Mouse (Mus musculus) liver, embryonic 15.5 days (tissue): Measurements from ENCODE around the gene Npb. TPM values are rescaled to one million over a fixed set of nuclear protein-coding genes. Genes with fewer than 3 reads are reported as not detected.
"Not testable (repeated sequence)": the region's sequence is repeated elsewhere in the genome, so short reads cannot be mapped to it uniquely, and the experiment has no call there.

Experiments
- ATAC-seq: fragments of 200-750 bp; cut with Nextera tagmentation; 2 replicates; pipeline ENCODE4 v1.8.0; 2017; ENCODE audit warnings: moderate number of reproducible peaks, mild to moderate bottlenecking, moderate library complexity; ENCODE audit not compliant: insufficient read depth
- H3K27ac ChIP-seq: fragments of 300-500 bp; sonication (generic); replicated peaks from 2 replicates; pipeline ENCODE4 v1.5.1; 2015; ENCODE audit warnings: mild to moderate bottlenecking, inconsistent platforms
- H3K27me3 ChIP-seq: fragments of 300-500 bp; sonication (generic); 2 replicates; pipeline ENCODE4 v1.6.1; 2015; ENCODE audit warnings: mild to moderate bottlenecking, inconsistent platforms
- H3K36me3 ChIP-seq: fragments of 300-500 bp; sonication (generic); replicated peaks from 2 replicates; pipeline ENCODE4 v1.6.1; 2015; ENCODE audit warnings: moderate library complexity, mild to moderate bottlenecking, inconsistent platforms
- H3K4me1 ChIP-seq: fragments of 300-500 bp; sonication (generic); replicated peaks from 2 replicates; pipeline ENCODE4 v1.6.1; 2015; ENCODE audit warnings: inconsistent platforms
- H3K4me2 ChIP-seq: fragments of 300-500 bp; sonication (generic); 2 replicates; pipeline ENCODE4 v1.6.1; 2015; ENCODE audit warnings: moderate library complexity, mild to moderate bottlenecking, inconsistent platforms
- H3K4me3 ChIP-seq: fragments of 300-500 bp; sonication (generic); replicated peaks from 2 replicates; pipeline ENCODE4 v1.5.1; 2015; ENCODE audit warnings: mild to moderate bottlenecking, inconsistent platforms
- H3K9ac ChIP-seq: fragments of 300-500 bp; sonication (generic); 2 replicates; pipeline ENCODE4 v1.6.1; 2015; ENCODE audit warnings: moderate library complexity, mild to moderate bottlenecking, inconsistent platforms
- H3K9me3 ChIP-seq: fragments of 300-500 bp; sonication (generic); replicated peaks from 2 replicates; pipeline ENCODE4 v1.6.1; 2016; ENCODE audit warnings: inconsistent platforms
- WGBS: fragments of 180-500 bp; shearing (Covaris S2); methylation state at CpG from one replicate; pipeline ENCODE4 v1.1.7; 2015; ENCODE audit warnings: mixed read lengths; ENCODE audit not compliant: insufficient replicate concordance; 5-methylcytosine and 5-hydroxymethylcytosine counted together
- polyA plus RNA-seq: library from polyadenylated mRNA; unstranded; fragments of >200 nt; fragmentation: Nextera tagmentation; extraction: Ambion mirVana; gene quantifications from 2 replicates; pipeline ENCODE4 v1.2.1, GENCODE M21; 2015

Gene Npb
- polyA plus RNA-seq: 14.7 and 15.8 TPM in 2 replicates

DNA sequence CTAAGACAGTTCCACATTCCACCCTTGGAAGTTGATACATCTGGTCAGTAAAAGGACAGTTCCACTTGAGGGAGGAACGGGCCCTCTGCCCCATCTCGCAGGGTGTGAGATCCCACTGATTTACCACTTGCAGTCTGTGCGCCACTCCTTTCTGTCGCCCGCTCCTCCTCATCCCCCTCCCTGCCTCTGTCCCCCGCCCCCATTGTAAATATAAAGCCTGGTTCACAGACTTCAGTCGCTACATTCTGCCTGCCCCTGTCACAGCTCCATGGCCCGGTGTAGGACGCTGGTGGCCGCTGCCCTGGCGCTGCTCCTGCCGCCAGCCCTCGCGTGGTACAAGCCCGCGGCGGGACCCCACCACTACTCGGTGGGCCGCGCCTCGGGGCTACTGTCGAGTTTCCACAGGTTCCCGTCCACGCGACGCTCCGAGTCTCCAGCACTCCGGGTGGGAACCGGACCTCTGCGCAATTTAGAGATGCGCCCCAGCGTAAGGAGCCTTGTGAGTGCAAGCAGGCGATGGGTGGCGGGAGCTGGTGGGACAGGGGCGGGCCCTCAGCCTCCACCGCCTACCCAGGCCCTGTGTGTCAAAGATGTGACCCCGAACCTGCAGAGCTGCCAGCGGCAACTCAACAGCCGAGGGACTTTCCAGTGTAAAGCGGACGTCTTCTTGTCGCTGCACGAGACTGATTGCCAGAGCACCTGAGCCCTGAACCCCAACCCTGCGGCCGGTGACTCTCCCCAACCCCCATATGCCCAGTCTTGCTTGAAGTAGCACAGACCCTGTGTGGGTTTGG is at the start of gene Npb:
TSS of gene Npb (plus strand) at position 237 of the 794 bp plus-strand sequence.
- ATAC-seq: peak; percentile 16; the same call in 1 of the 2 replicates
- Histone ChIP-seq H3K36me3 (peaks cover 62% of the 10 kb centered on the region), H3K9ac (peak within 1 kb of the TSS; percentile 26; the same call in 1 of the 2 replicates), H3K27ac (peak within 1 kb of the TSS; percentile 57; the same call in 1 of the 2 replicates), H3K4me2 (peak within 1 kb of the TSS; percentile 60), H3K27me3 (peaks cover 18% of the 10 kb centered on the region), H3K4me1 (peaks cover 39% of the 10 kb centered on the region), H3K4me3 (peak within 1 kb of the TSS; percentile 38), H3K9me3 (no peaks in the 10 kb centered on the region)
- WGBS: 21% methylated on average over 45 of the region's 45 CpGs

- not testable (repeated sequence) for H3K9me3 ChIP-seq, H3K4me3 ChIP-seq, H3K4me1 ChIP-seq, ATAC-seq, H3K27ac ChIP-seq, H3K27me3 ChIP-seq, H3K4me2 ChIP-seq, H3K9ac ChIP-seq
- H3K36me3 ChIP-seq: peaks cover 49% of the 10 kb centered on the region
- 66% methylated on average over 6 of the region's 6 CpGs for WGBS
These were observed 49.4 kb upstream of the Npb start for GRCm38 (mm10) chr11:120558843-120559242.

GRCm38 (mm10) chr11:120560952-120561728 is 47.1 kb upstream of the Npb start:
- 84% methylated on average over 13 of the region's 13 CpGs for WGBS
- peaks cover 72% of the 10 kb centered on the region for H3K36me3 ChIP-seq

GRCm38 (mm10) chr11:120562949-120563348 is 45.3 kb upstream of the Npb start:
- ATAC-seq: no peak
- no peaks in the 10 kb centered on the region for H3K27me3 ChIP-seq
- peaks cover 90% of the 10 kb centered on the region for H3K36me3 ChIP-seq
- 0 out of 2 replicates have a peak, but pooled peaks cover 10% of the 10 kb centered on the region for H3K4me1 ChIP-seq
- no peak overlapping the region for H3K27ac ChIP-seq
- no peak overlapping the region for H3K4me2 ChIP-seq
- H3K9me3 ChIP-seq: no peaks in the 10 kb centered on the region
- no peak overlapping the region for H3K4me3 ChIP-seq
- WGBS: 85% methylated on average over 13 of the region's 13 CpGs
- no peak overlapping the region for H3K9ac ChIP-seq

More at GRCm38 (mm10) chr11:120560952-120561728, 47.1 kb upstream of the Npb start:
- no peaks in the 10 kb centered on the region for H3K4me1 ChIP-seq
- no peak overlapping the region for H3K4me2 ChIP-seq
- no peaks in the 10 kb centered on the region for H3K9me3 ChIP-seq
- no peak overlapping the region for H3K4me3 ChIP-seq
- no peak for ATAC-seq
- no peak overlapping the region for H3K9ac ChIP-seq
- H3K27me3 ChIP-seq: no peaks in the 10 kb centered on the region
- no peak overlapping the region for H3K27ac ChIP-seq

DNA sequence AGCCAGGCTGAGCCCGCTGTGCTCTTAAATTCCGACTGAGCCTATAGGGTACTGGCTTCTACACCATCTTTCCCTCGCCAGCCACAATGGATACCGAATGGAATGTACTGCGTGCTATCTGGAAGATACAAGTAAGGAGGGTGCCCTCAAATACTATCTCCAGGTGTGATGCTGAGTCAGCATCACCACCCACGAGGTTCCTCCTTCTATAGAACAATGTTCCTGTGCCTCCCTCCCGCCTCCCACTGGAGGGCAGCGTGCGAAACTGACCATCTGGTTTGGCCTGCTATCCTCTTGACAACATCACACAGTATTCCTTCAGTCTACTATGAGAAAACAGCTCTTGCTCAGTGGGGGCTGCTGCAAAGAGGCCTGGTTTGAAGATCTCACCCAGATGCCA is 43.2 kb upstream of the Npb start:
- Histone ChIP-seq H3K9me3 (no peaks in the 10 kb centered on the region), H3K4me2 (no peak overlapping the region), H3K9ac (no peak overlapping the region), H3K4me3 (no peak overlapping the region), H3K27me3 (no peaks in the 10 kb centered on the region), H3K4me1 (peaks cover 21% of the 10 kb centered on the region), H3K36me3 (peaks cover 96% of the 10 kb centered on the region), H3K27ac (no peak overlapping the region)
- no peak for ATAC-seq
- WGBS: 74% methylated on average over 9 of the region's 9 CpGs

- H3K4me1 ChIP-seq: peaks cover 44% of the 10 kb centered on the region
- H3K4me3 ChIP-seq: no peak overlapping the region
- H3K9ac ChIP-seq: no peak overlapping the region
- H3K36me3 ChIP-seq: peaks cover 77% of the 10 kb centered on the region
- no peaks in the 10 kb centered on the region for H3K27me3 ChIP-seq
- WGBS: 86% methylated on average over 6 of the region's 6 CpGs
- H3K9me3 ChIP-seq: no peaks in the 10 kb centered on the region
- ATAC-seq: no peak
- no peak overlapping the region for H3K27ac ChIP-seq
- no peak overlapping the region for H3K4me2 ChIP-seq
These were observed 40.0 kb upstream of the Npb start for GRCm38 (mm10) chr11:120568324-120568723.

GRCm38 (mm10) chr11:120571122-120571521 is 37.2 kb upstream of the Npb start:
- peak overlapping the region; percentile 86 for H3K9ac ChIP-seq
- peaks cover 64% of the 10 kb centered on the region for H3K4me1 ChIP-seq
- H3K27ac ChIP-seq: peak overlapping the region; percentile 90
- WGBS: 14% methylated on average over 3 of the region's 3 CpGs
- H3K36me3 ChIP-seq: peaks cover 49% of the 10 kb centered on the region
- peak overlapping the region; percentile 82 for H3K4me3 ChIP-seq
- H3K4me2 ChIP-seq: peak overlapping the region; percentile 92
- no peak for ATAC-seq
- H3K9me3 ChIP-seq: no peaks in the 10 kb centered on the region
- no peaks in the 10 kb centered on the region for H3K27me3 ChIP-seq

- Histone ChIP-seq H3K9me3 (no peaks in the 10 kb centered on the region), H3K36me3 (peaks cover 42% of the 10 kb centered on the region), H3K27ac (peak overlapping the region; percentile 90), H3K9ac (peak overlapping the region; percentile 86), H3K4me1 (peaks cover 68% of the 10 kb centered on the region), H3K27me3 (no peaks in the 10 kb centered on the region), H3K4me2 (peak overlapping the region; percentile 92), H3K4me3 (peak overlapping the region; percentile 82)
- WGBS: 4% methylated on average over 11 of the region's 11 CpGs
- ATAC-seq: no peak
These were observed 36.4 kb upstream of the Npb start for GRCm38 (mm10) chr11:120571754-120572416.

- under 1% methylated on average over 24 of the region's 24 CpGs for WGBS
- Histone ChIP-seq H3K9me3 (no peaks in the 10 kb centered on the region), H3K4me1 (peaks cover 66% of the 10 kb centered on the region), H3K27me3 (no peaks in the 10 kb centered on the region), H3K9ac (peak overlapping the region; percentile 86), H3K36me3 (peaks cover 40% of the 10 kb centered on the region), H3K4me2 (peak overlapping the region; percentile 92), H3K4me3 (peak overlapping the region; percentile 82), H3K27ac (peak overlapping the region; percentile 90)
- peak; percentile 8 for ATAC-seq
These were observed 35.9 kb upstream of the Npb start for GRCm38 (mm10) chr11:120572417-120572751.

DNA sequence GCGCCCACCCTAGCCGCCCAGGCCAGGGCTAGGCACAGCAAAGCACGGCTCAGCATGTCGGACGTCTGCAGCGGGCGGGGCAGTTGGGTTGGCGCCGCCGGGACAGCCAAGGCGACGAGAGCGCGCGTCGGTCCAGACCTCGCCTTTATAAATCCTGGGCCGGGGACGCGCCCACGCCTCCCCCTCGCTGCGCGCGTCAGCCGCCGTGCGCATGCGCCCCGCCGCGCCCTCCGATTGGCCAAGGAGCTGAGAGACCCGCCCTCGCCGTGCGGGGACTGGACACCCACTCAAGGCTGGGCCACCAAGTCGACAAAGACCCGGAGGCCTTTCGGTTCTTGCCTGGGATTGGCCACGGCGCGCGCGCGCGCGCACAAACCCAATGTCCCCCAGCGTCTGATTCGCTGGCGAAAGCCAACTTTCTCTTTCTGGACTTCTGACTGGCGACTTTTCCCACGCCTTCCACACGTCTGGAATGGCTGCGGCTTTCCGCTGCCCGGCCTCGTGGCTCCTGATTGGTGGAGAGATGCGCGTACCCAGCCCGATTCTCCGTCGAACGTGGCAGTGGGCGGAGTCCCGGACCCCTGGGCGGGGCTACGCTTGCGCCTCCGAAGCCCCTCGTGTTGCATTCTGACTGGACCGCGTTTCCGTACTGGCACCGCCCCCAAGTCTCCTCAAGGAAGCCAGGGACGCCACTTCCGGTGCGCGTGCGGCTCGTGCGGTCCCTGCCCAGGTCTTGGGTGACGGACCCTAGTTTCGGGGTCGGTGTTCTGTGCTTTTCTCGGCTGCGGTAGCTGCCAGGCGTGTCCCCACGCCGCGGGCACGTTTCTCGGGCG is 35.3 kb upstream of the Npb start, which contains the start of gene P4hb:
TSS of gene P4hb (minus strand) at position 502 of the 833 bp plus-strand sequence.
- Histone ChIP-seq H3K9ac (peak within 1 kb of the TSS; percentile 86), H3K4me3 (peak within 1 kb of the TSS; percentile 82), H3K4me1 (peaks cover 67% of the 10 kb centered on the region), H3K9me3 (no peaks in the 10 kb centered on the region), H3K4me2 (peak within 1 kb of the TSS; percentile 92), H3K27me3 (no peaks in the 10 kb centered on the region), H3K36me3 (peaks cover 40% of the 10 kb centered on the region), H3K27ac (peak within 1 kb of the TSS; percentile 90)
- WGBS: under 1% methylated on average over 94 of the region's 94 CpGs
- peak; percentile 94 for ATAC-seq
